In the genomic region with DNA sequence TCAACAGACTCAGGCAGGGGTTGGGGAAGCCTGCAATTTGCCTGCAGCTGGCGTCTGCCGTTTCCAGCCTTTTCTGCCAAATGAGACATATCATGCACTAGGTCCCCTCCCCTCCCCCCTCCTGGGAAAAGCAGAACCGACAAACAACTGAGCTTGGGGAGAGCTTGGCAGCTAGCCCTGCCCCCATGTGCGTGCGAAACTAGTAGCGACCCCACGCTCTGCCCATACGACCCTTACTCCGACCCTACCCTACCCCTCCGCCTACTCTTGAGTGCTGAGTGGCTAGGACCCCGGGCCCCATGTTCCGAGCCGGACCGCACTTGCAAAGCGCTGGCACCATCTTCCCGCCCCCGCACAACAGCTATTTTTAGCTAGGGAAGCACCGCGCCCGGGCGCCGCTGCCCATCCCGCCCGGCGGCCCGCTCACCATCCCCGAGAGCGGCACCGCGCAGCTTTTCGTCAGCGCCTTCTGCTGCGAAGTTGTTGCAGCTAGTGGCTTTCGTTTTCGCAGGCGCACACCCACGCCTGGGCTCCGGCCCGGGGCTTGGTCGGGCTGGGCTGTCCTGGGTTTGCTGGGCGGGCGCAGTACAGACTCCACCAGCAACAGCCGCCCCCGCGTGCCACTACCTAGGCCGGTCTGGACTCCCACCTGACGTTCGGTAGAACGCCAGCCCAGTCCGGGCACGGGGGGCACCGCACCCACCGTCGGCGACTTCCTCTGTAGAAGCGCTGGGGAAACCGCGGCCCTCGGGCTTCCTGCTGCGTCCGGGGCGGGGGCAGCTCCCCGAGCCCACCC, we compare ENCODE assay signal across 7 mouse cellular contexts. TPM values are rescaled to one million over a fixed set of nuclear protein-coding genes. Genes with fewer than 3 reads are reported as not detected.
DNase-seq lines count a peak whose midpoint lies in the region; ATAC-seq lines count a peak whose summit lies in the region.

No protein-coding gene starts in this region.

- DNase-seq in adrenal gland, adult 8-10 months = peak; percentile 52
- peak; percentile 74 for DNase-seq in embryo, embryonic 11 days
- DNase-seq in gastrocnemius, postnatal 14 days = peak; percentile 81
- DNase-seq in left cerebral cortex, postnatal 36 days (ENCODE audit: low spot score in 2 of 2) = peak; percentile 84 to 88
- peak; percentile 50 for DNase-seq in mesoderm, embryonic 11.5 days (ENCODE audit: low read depth, low spot score)
- DNase-seq in right cerebral cortex, postnatal 4 days = peak; percentile 81

- peak; percentile 80 for ATAC-seq in inflammation-experienced regulatory T-cells, adult 6 months

- intact Hi-C loops in gastrocnemius, postnatal 14 days (cut with DNase I; ENCODE audit: low total_unique reads) = no loop called here
- intact Hi-C loops in left cerebral cortex, postnatal 36 days (cut with DNase I) = loop anchor here (2.0 kb wide), 1 partner anchor 37 kb away; no protein-coding TSS in a partner anchor

RNA-seq across cellular contexts. Expression of gene Susd2, which starts 23.5 kb away (rescaled TPM):
- total RNA-seq in adrenal gland, adult 8-10 months (2022) = 10 to 100 TPM in 2 of 4 experiments, 1 to 10 TPM in 2; 9.4 to 15.1 (median 11.5) TPM
- 1 to 10 TPM; 2.1 to 3.2 TPM for total RNA-seq in gastrocnemius, postnatal 14 days (2021)
- polyA plus RNA-seq in inflammation-experienced regulatory T-cells, adult 6 months (2017; shearing (Covaris generic)) = 10 to 100 TPM; 12.4 to 23.2 (median 19.2) TPM
- 1 to 10 TPM; 7.8 to 8.3 TPM for total RNA-seq in left cerebral cortex, postnatal 36 days (2021)

Comparison
In these comparisons a context has a peak if more than half of its experiments do, and no peak if none do; other contexts are left out.
1. Peak in every context shown above with its lines: DNase-seq and ATAC-seq.